Mouse (Mus musculus): ENCODE data around the gene Bbox1. TPM values are rescaled to one million over a fixed set of nuclear protein-coding genes. Genes with fewer than 3 reads are reported as not detected.

The Bbox1 gene
- not detected in 2 replicates for polyA plus RNA-seq (2011; ENCODE audit: insufficient read depth, insufficient read length, low replicate concordance, missing spikeins)

GRCm38 (mm10) chr2:110314509-110315155 lies at the start of gene Bbox1:
Bbox1 (minus strand) TSS chr2:110314560.
- TF ChIP-seq POLR2A (IDR thresholded peaks at IDR 0.05; ENCODE audit: borderline replicate concordance, control insufficient read depth, low read depth, low read length) (no peak), CTCF (IDR thresholded peaks at IDR 0.05; ENCODE audit: control insufficient read depth, insufficient read depth, low read length) (no peak)
- Histone ChIP-seq H3K4me3 (replicated peaks; ENCODE audit: control insufficient read depth, low read depth, low read length) (no peak within 1 kb of the TSS), H3K4me1 (ENCODE audit: control insufficient read depth, insufficient read depth, low read length) (no peaks in the 10 kb centered on the region), H3K27ac (ENCODE audit: control insufficient read depth, insufficient read depth, low read depth, low read length, poor library complexity) (no peak within 1 kb of the TSS)
- 76% methylated on average over 6 of the region's 6 CpGs for WGBS

GRCm38 (mm10) chr2:110363855-110364254 lies 49.5 kb upstream of the Bbox1 start:
- no peak for TF ChIP-seq CTCF (IDR thresholded peaks at IDR 0.05; ENCODE audit: control insufficient read depth, insufficient read depth, low read length)
- no peak for TF ChIP-seq POLR2A (IDR thresholded peaks at IDR 0.05; ENCODE audit: borderline replicate concordance, control insufficient read depth, low read depth, low read length)
- no peaks in the 10 kb centered on the region for H3K4me1 ChIP-seq (ENCODE audit: control insufficient read depth, insufficient read depth, low read length)
- 76% methylated on average over 3 of the region's 3 CpGs for WGBS
- H3K4me3 ChIP-seq (replicated peaks; ENCODE audit: control insufficient read depth, low read depth, low read length), result no peak overlapping the region
- H3K27ac ChIP-seq (ENCODE audit: control insufficient read depth, insufficient read depth, low read depth, low read length, poor library complexity), result no peak overlapping the region

GRCm38 (mm10) chr2:110362432-110363283 lies 48.3 kb upstream of the Bbox1 start, which contains the start of gene Fibin:
Fibin (minus strand) TSS chr2:110363183.
- H3K4me1 ChIP-seq (ENCODE audit: control insufficient read depth, insufficient read depth, low read length), result no peaks in the 10 kb centered on the region
- TF ChIP-seq POLR2A (IDR thresholded peaks at IDR 0.05; ENCODE audit: borderline replicate concordance, control insufficient read depth, low read depth, low read length), result no peak
- TF ChIP-seq CTCF (IDR thresholded peaks at IDR 0.05; ENCODE audit: control insufficient read depth, insufficient read depth, low read length), result no peak
- H3K4me3 ChIP-seq (replicated peaks; ENCODE audit: control insufficient read depth, low read depth, low read length), result no peak within 1 kb of the TSS
- no peak within 1 kb of the TSS for H3K27ac ChIP-seq (ENCODE audit: control insufficient read depth, insufficient read depth, low read depth, low read length, poor library complexity)
- 9% methylated on average over 33 of the region's 33 CpGs for WGBS

- WGBS, result 76% methylated on average over 5 of the region's 5 CpGs
- TF ChIP-seq CTCF (IDR thresholded peaks at IDR 0.05; ENCODE audit: control insufficient read depth, insufficient read depth, low read length) (no peak), POLR2A (IDR thresholded peaks at IDR 0.05; ENCODE audit: borderline replicate concordance, control insufficient read depth, low read depth, low read length) (no peak)
- Histone ChIP-seq H3K27ac (ENCODE audit: control insufficient read depth, insufficient read depth, low read depth, low read length, poor library complexity) (no peak overlapping the region), H3K4me3 (replicated peaks; ENCODE audit: control insufficient read depth, low read depth, low read length) (no peak overlapping the region), H3K4me1 (ENCODE audit: control insufficient read depth, insufficient read depth, low read length) (no peaks in the 10 kb centered on the region)
Measured at GRCm38 (mm10) chr2:110353302-110353970, 39.1 kb upstream of the Bbox1 start.

GRCm38 (mm10) chr2:110351843-110352251 lies 37.5 kb upstream of the Bbox1 start:
- Histone ChIP-seq H3K27ac (ENCODE audit: control insufficient read depth, insufficient read depth, low read depth, low read length, poor library complexity) (no peak overlapping the region), H3K4me3 (replicated peaks; ENCODE audit: control insufficient read depth, low read depth, low read length) (no peak overlapping the region), H3K4me1 (ENCODE audit: control insufficient read depth, insufficient read depth, low read length) (no peaks in the 10 kb centered on the region)
- 81% methylated on average over 5 of the region's 5 CpGs for WGBS
- TF ChIP-seq POLR2A (IDR thresholded peaks at IDR 0.05; ENCODE audit: borderline replicate concordance, control insufficient read depth, low read depth, low read length), result no peak

GRCm38 (mm10) chr2:110351406-110351805 lies 37.0 kb upstream of the Bbox1 start:
- WGBS, result 61% methylated on average over 1 of the region's 1 CpGs
- Histone ChIP-seq H3K27ac (ENCODE audit: control insufficient read depth, insufficient read depth, low read depth, low read length, poor library complexity) (no peak overlapping the region), H3K4me3 (replicated peaks; ENCODE audit: control insufficient read depth, low read depth, low read length) (no peak overlapping the region), H3K4me1 (ENCODE audit: control insufficient read depth, insufficient read depth, low read length) (no peaks in the 10 kb centered on the region)
- TF ChIP-seq CTCF (IDR thresholded peaks at IDR 0.05; ENCODE audit: control insufficient read depth, insufficient read depth, low read length), result no peak
- no peak for TF ChIP-seq POLR2A (IDR thresholded peaks at IDR 0.05; ENCODE audit: borderline replicate concordance, control insufficient read depth, low read depth, low read length)

GRCm38 (mm10) chr2:110328953-110329352 lies 14.6 kb upstream of the Bbox1 start:
- H3K4me1 ChIP-seq (ENCODE audit: control insufficient read depth, insufficient read depth, low read length), result no peaks in the 10 kb centered on the region
- TF ChIP-seq POLR2A (IDR thresholded peaks at IDR 0.05; ENCODE audit: borderline replicate concordance, control insufficient read depth, low read depth, low read length) (no peak), CTCF (IDR thresholded peaks at IDR 0.05; ENCODE audit: control insufficient read depth, insufficient read depth, low read length) (no peak)
- no peak overlapping the region for H3K27ac ChIP-seq (ENCODE audit: control insufficient read depth, insufficient read depth, low read depth, low read length, poor library complexity)
- H3K4me3 ChIP-seq (replicated peaks; ENCODE audit: control insufficient read depth, low read depth, low read length), result no peak overlapping the region

- Histone ChIP-seq H3K27ac (ENCODE audit: control insufficient read depth, insufficient read depth, low read depth, low read length, poor library complexity) (no peak overlapping the region), H3K4me3 (replicated peaks; ENCODE audit: control insufficient read depth, low read depth, low read length) (no peak overlapping the region), H3K4me1 (ENCODE audit: control insufficient read depth, insufficient read depth, low read length) (no peaks in the 10 kb centered on the region)
- TF ChIP-seq CTCF (IDR thresholded peaks at IDR 0.05; ENCODE audit: control insufficient read depth, insufficient read depth, low read length) (no peak), POLR2A (IDR thresholded peaks at IDR 0.05; ENCODE audit: borderline replicate concordance, control insufficient read depth, low read depth, low read length) (no peak)
- 73% methylated on average over 4 of the region's 4 CpGs for WGBS
Measured at GRCm38 (mm10) chr2:110319949-110320348, 5.6 kb upstream of the Bbox1 start.
